Mouse (Mus musculus): ENCODE results near the gene Cmtm2b.
"Not testable (repeated sequence)": the region's sequence is repeated elsewhere in the genome, so short reads cannot be mapped to it uniquely, and the experiment has no call there.

Gene Cmtm2b

DNA sequence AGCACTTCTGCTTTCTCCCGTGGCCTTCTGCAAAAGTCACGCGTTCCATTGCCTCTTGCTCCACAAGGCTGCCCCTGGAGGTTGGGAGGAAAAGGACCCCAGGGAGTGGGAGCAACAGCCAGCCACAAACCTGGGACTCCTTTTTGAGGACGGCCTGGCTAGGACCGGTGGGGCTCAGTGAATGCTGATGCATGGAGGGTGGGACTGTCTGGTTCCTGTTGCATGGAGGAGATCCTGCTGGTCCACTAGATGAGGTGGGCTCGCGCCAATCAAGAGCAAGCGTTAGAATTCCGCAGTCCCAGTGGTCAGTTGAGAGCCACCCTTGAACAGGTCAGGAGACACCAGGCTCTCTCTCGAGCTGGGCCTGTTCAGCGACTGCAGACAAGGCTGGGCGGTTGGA, at the start of gene Cmtm2b:
TSS of gene Cmtm2b (plus strand) at position 301 of the 400 bp plus-strand sequence.
- DNase-seq (ENCODE audit: low spot score) = not testable (repeated sequence)

DNA sequence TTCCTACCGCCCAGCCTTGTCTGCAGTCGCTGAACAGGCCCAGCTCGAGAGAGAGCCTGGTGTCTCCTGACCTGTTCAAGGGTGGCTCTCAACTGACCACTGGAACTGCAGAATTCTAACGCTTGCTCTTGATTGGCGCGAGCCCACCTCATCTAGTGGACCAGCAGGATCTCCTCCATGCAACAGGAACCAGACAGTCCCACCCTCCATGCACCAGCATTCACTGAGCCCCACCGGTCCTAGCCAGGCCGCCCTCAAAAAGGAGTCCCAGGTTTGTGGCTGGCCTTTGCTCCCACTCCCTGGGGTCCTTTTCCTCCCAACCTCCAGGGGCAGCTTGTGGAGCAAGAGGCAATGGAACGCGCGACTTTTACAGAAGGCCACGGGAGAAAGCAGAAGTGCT, 28.9 kb upstream of the Cmtm2b start, which contains the start of gene Cmtm2a:
TSS of gene Cmtm2a (minus strand) at position 101 of the 400 bp plus-strand sequence.
- DNase-seq (ENCODE audit: low spot score) = not testable (repeated sequence)

- no peak for DNase-seq (ENCODE audit: low spot score)
Observed at GRCm38 (mm10) chr8:104294396-104294795, 27.6 kb upstream of the Cmtm2b start.

- not testable (repeated sequence) for DNase-seq (ENCODE audit: low spot score)
Observed at GRCm38 (mm10) chr8:104301577-104301976, 20.5 kb upstream of the Cmtm2b start.

GRCm38 (mm10) chr8:104302536-104302935, 19.5 kb upstream of the Cmtm2b start:
- DNase-seq (ENCODE audit: low spot score) = not testable (repeated sequence)

DNA sequence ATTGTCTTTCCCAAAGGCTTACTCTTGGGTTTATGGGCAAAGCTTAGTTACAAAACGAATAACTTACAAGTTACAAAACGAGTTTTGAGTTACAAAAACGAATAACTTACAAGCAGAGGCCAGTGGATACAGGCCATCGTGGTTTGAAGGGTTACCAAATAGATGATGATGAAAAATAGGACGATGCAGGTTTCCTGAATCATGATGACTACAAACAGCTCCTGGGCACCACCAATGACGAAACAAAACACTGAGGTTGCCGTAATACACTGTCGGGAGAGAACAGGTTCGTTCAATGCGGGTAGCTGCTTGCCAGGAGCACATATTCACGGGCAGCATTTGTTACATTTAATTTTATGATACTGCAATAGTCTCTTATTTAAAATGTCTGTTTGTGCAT, 17.1 kb upstream of the Cmtm2b start:
- DNase-seq (ENCODE audit: low spot score) = no peak

- DNase-seq (ENCODE audit: low spot score) = not testable (repeated sequence)
Observed at GRCm38 (mm10) chr8:104308341-104308740, 13.7 kb upstream of the Cmtm2b start.

DNA sequence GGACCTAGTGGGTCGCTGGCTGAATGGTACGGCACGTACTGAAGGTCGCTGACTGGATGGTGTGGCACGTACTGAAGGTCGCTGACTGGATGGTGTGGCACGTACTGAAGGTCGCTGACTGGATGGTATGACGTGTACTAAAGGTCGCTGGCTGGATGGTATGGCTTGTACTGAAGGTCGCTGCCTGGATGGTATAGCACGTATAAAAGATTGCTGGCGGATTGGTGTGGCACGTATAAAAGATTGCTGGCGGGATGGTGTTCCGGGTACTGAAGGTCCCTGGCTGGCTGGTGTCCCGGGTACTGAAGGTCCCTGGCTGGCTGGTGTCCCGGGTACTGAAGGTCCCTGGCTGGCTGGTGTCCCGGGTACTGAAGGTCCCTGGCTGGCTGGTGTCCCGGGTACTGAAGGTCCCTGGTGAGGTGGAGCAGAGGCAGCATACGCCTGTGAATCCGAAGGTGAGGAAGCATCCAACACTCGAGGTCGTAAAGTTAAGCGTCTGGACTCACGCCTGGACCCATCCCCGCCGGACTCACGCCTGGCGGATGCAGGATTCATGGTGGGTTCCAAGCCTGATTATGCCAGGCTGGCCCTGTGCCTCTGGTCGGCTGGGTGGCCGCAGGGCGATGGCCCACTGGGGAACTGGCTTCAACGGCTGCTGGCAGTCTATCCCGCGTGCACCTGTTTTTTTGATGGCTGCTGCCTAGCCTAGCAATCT, 12.4 kb upstream of the Cmtm2b start, which contains the start of the genes Gm45711 and Cmtm1:
TSS of gene Gm45711 (minus strand) at position 641 of the 715 bp plus-strand sequence.
TSS of gene Cmtm1 (minus strand) at position 705 of the 715 bp plus-strand sequence.
- not testable (repeated sequence) for DNase-seq (ENCODE audit: low spot score)

DNA sequence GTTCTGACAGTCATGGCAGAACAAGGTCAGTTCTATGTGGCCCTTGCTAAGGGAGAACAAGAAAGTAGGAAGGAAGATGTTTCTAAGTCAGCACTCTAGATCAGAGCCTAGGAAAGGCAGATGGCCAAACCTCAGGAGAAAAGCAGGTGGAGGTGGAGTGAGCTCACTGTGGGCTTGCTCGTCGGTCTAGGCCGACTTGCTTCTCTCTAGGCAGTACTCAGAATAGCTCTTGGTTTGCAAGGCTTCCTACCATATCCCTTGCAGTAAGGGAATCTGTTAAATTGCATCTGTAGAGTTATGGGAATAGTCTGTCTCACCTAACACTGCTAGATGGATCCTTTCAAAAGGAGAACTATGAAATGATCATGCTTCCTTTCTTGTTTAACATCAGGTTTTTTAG, 10.0 kb upstream of the Cmtm2b start:
- not testable (repeated sequence) for DNase-seq (ENCODE audit: low spot score)

DNA sequence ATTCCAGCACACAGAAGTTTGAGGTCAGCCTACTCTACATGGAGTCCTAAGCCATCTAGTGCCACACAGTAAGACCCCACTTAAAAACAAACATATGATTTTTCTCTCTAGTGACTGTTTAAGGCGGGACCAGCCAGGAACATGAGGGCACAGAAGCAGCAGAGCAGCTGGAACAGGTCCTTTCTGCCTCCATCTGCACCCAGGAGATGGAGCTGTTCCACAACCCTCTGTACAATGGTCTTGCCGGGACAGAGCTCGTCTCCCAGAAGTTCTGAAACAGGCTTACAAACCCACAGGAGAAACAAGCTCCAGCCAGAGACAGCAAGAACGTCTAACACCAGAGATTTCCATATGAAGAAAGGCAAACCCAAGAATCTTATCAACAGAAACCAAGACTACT, 8.7 kb upstream of the Cmtm2b start:
- no peak for DNase-seq (ENCODE audit: low spot score)

DNA sequence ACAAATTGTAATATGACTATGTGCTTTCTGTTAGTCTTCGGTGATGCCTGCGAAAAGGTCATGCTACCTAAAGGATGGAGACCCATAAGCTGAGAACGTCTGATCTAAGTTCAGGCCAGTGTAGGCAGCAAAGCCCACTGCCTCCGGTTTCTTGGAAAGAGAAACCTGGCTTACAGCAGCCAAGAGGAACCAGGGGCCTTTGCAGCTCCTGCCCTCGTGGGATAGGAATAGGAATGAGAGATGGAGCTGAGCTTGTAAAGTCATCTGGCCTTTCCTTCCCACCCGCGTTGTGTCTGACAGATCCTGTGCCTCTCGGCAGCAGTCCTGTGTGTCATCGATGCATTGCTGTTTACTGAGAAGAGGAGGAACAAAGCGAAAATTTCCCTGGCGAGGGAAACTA, 763 bp upstream of the Cmtm2b start, which contains the start of gene Gm11020:
TSS of gene Gm11020 (plus strand) at position 301 of the 400 bp plus-strand sequence.
- DNase-seq (ENCODE audit: low spot score) = not testable (repeated sequence)

GRCm38 (mm10) chr8:104332665-104333631, 10.9 kb downstream of the Cmtm2b start:
- no peak for DNase-seq (ENCODE audit: low spot score)

- no peak for DNase-seq (ENCODE audit: low spot score)
Observed at GRCm38 (mm10) chr8:104333786-104334185, 11.8 kb downstream of the Cmtm2b start.

DNA sequence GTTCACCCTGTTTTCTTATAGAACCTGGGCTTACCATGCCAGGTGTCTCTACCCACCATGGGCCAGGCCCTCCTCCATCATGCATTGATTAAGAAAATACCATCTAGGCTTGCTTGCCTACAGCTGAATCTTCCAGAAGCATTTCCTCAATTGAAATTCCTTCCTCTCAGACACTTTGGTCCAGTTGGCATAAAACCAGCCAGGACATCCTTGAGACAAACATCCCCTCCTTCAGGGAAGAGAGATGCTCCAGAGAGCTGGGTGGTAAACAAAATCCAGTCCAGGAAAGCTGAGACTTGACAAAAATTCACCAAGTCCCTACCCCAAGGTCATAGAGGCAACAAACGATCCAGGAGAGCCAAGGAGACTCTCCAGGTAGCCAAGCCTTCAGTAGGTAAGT, 12.2 kb downstream of the Cmtm2b start:
- DNase-seq (ENCODE audit: low spot score) = no peak

DNA sequence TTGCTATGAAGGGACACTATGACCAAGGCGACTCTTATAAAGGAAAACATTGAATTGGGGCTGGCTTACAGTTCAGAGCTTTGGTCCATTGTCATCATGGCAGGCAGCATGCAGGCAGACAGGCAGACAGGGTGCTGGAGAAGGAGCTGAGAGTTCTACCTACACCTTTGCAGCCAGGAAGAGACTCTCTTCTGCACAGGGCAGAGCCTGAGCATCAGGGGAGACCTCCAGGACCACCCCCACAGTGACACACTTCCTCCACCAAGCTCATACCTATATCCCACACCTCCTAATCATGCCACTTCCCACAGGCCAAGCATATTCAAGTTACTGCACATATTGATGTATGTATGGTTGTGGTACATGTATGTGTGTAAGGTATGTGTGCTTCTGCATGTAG, 14.8 kb downstream of the Cmtm2b start:
- no peak for DNase-seq (ENCODE audit: low spot score)

- DNase-seq (ENCODE audit: low spot score) = no peak
Observed at GRCm38 (mm10) chr8:104337890-104338289, 15.9 kb downstream of the Cmtm2b start.

- no peak for DNase-seq (ENCODE audit: low spot score)
Observed at GRCm38 (mm10) chr8:104339229-104339982, 17.4 kb downstream of the Cmtm2b start, which contains the start of gene Cmtm3. Cmtm3 (plus strand) TSS chr8:104339410.

DNA sequence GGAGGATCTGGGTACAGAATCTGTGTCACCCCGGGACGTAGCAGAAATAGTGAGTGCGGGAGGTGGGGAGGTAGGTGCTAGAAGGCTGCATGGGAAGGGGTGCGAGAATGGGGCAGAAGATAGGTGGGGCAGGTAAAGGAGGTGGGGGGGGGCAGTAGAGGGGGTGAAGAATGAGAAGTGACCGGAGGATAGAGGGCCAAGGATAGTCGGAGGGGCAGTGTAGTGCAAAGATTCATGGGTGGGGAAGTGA, 17.9 kb downstream of the Cmtm2b start:
- no peak for DNase-seq (ENCODE audit: low spot score)

DNA sequence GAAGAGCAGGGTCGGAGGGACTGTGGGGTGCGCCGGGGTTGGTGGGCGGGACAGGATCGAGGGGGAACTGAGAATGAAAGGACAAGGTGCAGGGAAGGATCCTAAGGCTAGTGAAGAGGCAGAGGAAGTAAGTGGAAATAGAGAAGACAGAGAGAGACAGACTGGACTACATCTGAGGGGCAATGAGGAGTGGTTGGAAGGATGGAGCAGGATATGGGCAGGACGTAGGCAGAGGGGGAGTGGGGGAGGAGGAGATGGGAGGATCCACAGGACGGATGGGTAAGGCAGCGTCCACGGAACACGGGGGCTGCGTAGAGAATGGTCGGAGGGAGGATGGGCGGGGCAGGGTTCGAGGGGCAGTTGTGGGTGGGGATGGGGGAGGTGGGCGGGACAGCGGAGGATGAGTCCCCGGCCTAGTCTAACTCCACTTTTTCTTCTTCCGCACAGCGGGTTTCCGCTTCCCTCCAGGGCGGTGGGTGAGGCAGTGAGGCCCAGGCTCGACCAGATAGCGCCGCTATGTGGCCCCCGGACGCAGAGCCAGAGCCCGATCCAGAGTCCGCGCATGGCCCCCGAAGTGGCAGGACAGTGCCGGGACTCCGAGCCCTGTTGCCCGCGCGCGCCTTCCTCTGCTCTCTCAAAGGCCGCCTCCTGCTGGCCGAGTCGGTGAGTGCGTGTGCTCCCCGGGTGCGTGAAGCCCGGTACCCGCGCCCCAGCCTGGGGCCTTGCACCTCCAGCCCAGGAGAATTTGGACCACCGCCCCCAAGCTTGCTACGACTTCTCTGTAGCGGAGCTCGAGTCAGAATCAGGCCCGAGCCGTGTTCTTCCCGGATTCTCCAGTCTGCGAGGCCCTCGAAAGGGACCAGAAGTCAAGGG, 18.4 kb downstream of the Cmtm2b start:
- peak; percentile 41 for DNase-seq (ENCODE audit: low spot score)

DNA sequence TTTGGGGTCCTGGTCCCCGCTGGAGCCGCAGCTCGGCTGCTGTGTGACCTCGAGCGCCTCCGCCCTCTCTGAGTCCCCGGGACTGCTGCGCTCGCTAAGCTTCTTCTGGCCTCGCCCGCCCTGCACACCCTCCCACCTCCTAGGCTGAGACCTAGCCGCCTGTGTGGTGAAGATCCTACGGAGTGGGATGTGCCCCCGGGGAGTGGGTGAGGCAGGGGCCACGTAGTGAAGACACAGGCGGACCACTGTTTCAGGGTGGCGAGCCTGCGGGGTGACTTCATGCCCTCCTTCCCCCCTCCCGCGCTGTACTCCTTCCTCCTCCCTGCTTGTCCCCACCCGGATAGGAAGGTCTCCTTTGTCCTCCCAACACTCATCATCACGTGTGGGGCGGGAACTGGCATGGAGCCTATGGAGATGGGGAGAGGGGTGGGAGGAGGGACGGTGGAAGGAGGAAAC, 19.1 kb downstream of the Cmtm2b start:
- DNase-seq (ENCODE audit: low spot score) = no peak

DNA sequence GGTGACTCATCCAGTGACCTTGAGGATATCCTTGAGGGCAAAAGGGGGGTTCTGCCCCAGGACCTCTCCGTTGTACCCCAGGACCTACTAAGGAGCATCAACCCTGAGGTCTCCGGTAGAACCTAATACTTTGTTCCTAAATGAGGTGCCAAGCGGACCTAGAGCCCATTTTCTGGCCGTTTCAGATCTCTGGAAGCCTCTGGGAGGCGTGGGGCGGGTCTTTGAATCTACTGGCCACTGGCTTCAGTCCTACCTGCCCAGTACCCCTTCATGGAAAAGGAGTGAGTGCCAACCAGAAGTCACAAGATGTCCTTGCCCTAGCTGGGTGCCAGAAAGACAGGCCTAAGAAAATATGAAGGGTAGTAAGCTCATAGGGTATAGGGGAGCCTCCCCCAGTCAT, 19.6 kb downstream of the Cmtm2b start:
- no peak for DNase-seq (ENCODE audit: low spot score)

All from urinary bladder, postnatal 10 days (tissue).